Mouse (Mus musculus) cortical plate, adult 2 months (tissue): ENCODE data around the gene Dgat2l6.

Source experiments
- CTCF ChIP-seq: fragments of 200-500 bp; IDR thresholded peaks from 2 replicates; pipeline ENCODE4 v1.5.1; 2011; ENCODE audit warnings: mild to moderate bottlenecking, control low read depth, low read length; ENCODE audit not compliant: insufficient read depth; ENCODE audit errors: extremely low read depth
- POLR2A ChIP-seq: fragments of 200-500 bp; IDR thresholded peaks from 2 replicates; pipeline ENCODE4 v1.6.1; 2011; ENCODE audit warnings: mild to moderate bottlenecking, low read length, control low read depth; ENCODE audit not compliant: insufficient read depth; ENCODE audit errors: extremely low read depth

DNA sequence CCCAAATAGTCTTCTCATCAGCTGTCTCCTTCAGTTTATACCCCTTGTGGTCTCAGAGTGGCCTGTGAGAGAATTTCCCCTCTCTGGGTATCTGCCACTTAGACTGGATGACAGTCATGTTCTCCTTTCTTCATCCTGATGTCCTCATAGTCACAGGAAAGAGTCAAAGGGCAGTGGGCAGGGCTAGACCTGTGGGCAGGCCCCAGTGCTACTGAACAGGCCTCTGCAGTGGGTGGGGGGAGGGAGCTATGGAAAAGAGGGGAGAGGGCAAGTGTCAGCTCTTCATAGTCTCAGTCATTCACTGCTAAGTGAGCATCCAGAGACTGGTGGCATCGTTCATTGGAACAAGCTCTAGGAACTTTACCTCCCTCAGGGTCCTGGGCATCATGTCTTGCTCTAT is 47.3 kb downstream of the Dgat2l6 start, which contains the start of gene Awat1:
- TF ChIP-seq CTCF (no peak), POLR2A (no peak)
